Mouse (Mus musculus) limb, embryonic 12.5 days (tissue): ENCODE data around the gene Pgpep1. TPM values are rescaled to one million over a fixed set of nuclear protein-coding genes. Genes with fewer than 3 reads are reported as not detected.
A peak's percentile ranks its signal among the peaks of the same experiment; 100 is the strongest.

Experiments used
- ATAC-seq: fragments of 200-750 bp; cut with Nextera tagmentation; 2 replicates; pipeline ENCODE4 v1.8.0; 2017; ENCODE audit warnings: low read depth, moderate TSS enrichment; ENCODE audit not compliant: insufficient number of reproducible peaks, insufficient read depth, low FRiP score, low TSS enrichment
- H3K27ac ChIP-seq: fragments of 300-500 bp; sonication (generic); 2 replicates; pipeline ENCODE4 v1.5.1; 2016; ENCODE audit warnings: mild to moderate bottlenecking, moderate library complexity
- H3K27me3 ChIP-seq: fragments of 300-500 bp; sonication (generic); 2 replicates; pipeline ENCODE4 v1.6.1; 2016; ENCODE audit warnings: mild to moderate bottlenecking, moderate library complexity
- H3K36me3 ChIP-seq: fragments of 300-500 bp; sonication (generic); 2 replicates; pipeline ENCODE4 v1.6.1; 2016; ENCODE audit warnings: mild to moderate bottlenecking, moderate library complexity
- H3K4me1 ChIP-seq: fragments of 300-500 bp; sonication (generic); replicated peaks from 2 replicates; pipeline ENCODE4 v1.6.1; 2016
- H3K4me2 ChIP-seq: fragments of 300-500 bp; sonication (generic); 2 replicates; pipeline ENCODE4 v1.6.1; 2016; ENCODE audit warnings: mild to moderate bottlenecking, moderate library complexity
- H3K4me3 ChIP-seq: fragments of 300-500 bp; sonication (generic); replicated peaks from 2 replicates; pipeline ENCODE4 v1.5.1; 2016; ENCODE audit warnings: mild to moderate bottlenecking
- H3K9ac ChIP-seq: fragments of 300-500 bp; sonication (generic); replicated peaks from 2 replicates; pipeline ENCODE4 v1.6.1; 2016; ENCODE audit warnings: mild to moderate bottlenecking, moderate library complexity
- H3K9me3 ChIP-seq: fragments of 300-500 bp; sonication (generic); 2 replicates; pipeline ENCODE4 v1.6.1; 2016; ENCODE audit warnings: mild to moderate bottlenecking, moderate library complexity
- WGBS: fragments of 180-500 bp; shearing (Covaris S2); methylation state at CpG from one replicate; pipeline ENCODE4 v1.1.7; 2016; 5-methylcytosine and 5-hydroxymethylcytosine counted together
- polyA plus RNA-seq: library from polyadenylated mRNA; unstranded; fragments of >200 nt; fragmentation: Nextera tagmentation; extraction: Ambion mirVana; gene quantifications from 2 replicates; pipeline ENCODE4 v1.2.1, GENCODE M21; 2016

The Pgpep1 gene
- polyA plus RNA-seq, 1 experiment from 2014 or later = 53.9 TPM

GRCm38 (mm10) chr8:70596775-70597416 is 63.3 kb downstream of the Pgpep1 start:
- Histone ChIP-seq H3K9me3 (no peaks in the 10 kb centered on the region), H3K27me3 (no peaks in the 10 kb centered on the region; the same call in 1 of the 2 replicates), H3K27ac (peak overlapping the region; percentile 50; the same call in 1 of the 2 replicates), H3K4me2 (peak overlapping the region; percentile 88), H3K9ac (no peak overlapping the region), H3K4me3 (peak overlapping the region; percentile 50; the same call in 1 of the 2 replicates), H3K4me1 (peaks cover 86% of the 10 kb centered on the region), H3K36me3 (peaks cover 45% of the 10 kb centered on the region)
- WGBS = 86% methylated on average over 17 of the region's 17 CpGs
- ATAC-seq = no peak

Other genes starting within 250 kb of the Pgpep1 start
- 18.4 and 24.8 TPM in 2 replicates for gene Crtc1, start 220.8 kb downstream of the Pgpep1 start, polyA plus RNA-seq
- 26.8 and 27.3 TPM in 2 replicates for gene Klhl26, start 183.4 kb downstream of the Pgpep1 start, polyA plus RNA-seq
- gene Tmem59l, start 173.0 kb downstream of the Pgpep1 start, polyA plus RNA-seq = 17.5 and 22.1 TPM in 2 replicates
- gene Crlf1, start 167.2 kb downstream of the Pgpep1 start, polyA plus RNA-seq = 82.4 and 105 TPM in 2 replicates
- gene Rex1bd, start 153.6 kb downstream of the Pgpep1 start, polyA plus RNA-seq = 142 and 151 TPM in 2 replicates
- gene Uba52, start 149.6 kb downstream of the Pgpep1 start, polyA plus RNA-seq = 882 and 891 TPM in 2 replicates
- gene Fkbp8, start 132.7 kb downstream of the Pgpep1 start, polyA plus RNA-seq = 280 and 286 TPM in 2 replicates
- 50.3 and 50.7 TPM in 2 replicates for gene Kxd1, start 132.4 kb downstream of the Pgpep1 start, polyA plus RNA-seq
- 18.7 and 21.2 TPM in 2 replicates for gene Ell, start 120.9 kb downstream of the Pgpep1 start, polyA plus RNA-seq
- gene Isyna1, start 66.0 kb downstream of the Pgpep1 start, polyA plus RNA-seq = 177 and 180 TPM in 2 replicates
- gene Ssbp4, start 51.5 kb downstream of the Pgpep1 start, polyA plus RNA-seq = 137 and 151 TPM in 2 replicates
- gene Lrrc25, start 44.2 kb downstream of the Pgpep1 start, polyA plus RNA-seq = 0.76 and 1.2 TPM in 2 replicates
- gene Gdf15, start 27.9 kb downstream of the Pgpep1 start, polyA plus RNA-seq = 0.15 TPM in 1 of 2 replicates, not detected in the other
- 335 and 339 TPM in 2 replicates for gene Lsm4, start 12.9 kb upstream of the Pgpep1 start, polyA plus RNA-seq
- gene Jund, start 38.6 kb upstream of the Pgpep1 start, polyA plus RNA-seq = 117 and 121 TPM in 2 replicates
- gene Iqcn, start 43.1 kb upstream of the Pgpep1 start, polyA plus RNA-seq = not detected in 2 replicates
- not detected in 2 replicates for gene Gm3336, start 58.2 kb upstream of the Pgpep1 start, polyA plus RNA-seq
- gene Pde4c, start 63.3 kb upstream of the Pgpep1 start, polyA plus RNA-seq = 0.24 and 0.33 TPM in 2 replicates
- 13.7 and 13.8 TPM in 2 replicates for gene Rab3a, start 94.3 kb upstream of the Pgpep1 start, polyA plus RNA-seq
- 25.8 and 29.0 TPM in 2 replicates for gene Mpv17l2, start 100.6 kb upstream of the Pgpep1 start, polyA plus RNA-seq
- 80.2 and 80.6 TPM in 2 replicates for gene Pik3r2, start 116.3 kb upstream of the Pgpep1 start, polyA plus RNA-seq
- gene Mast3, start 144.7 kb upstream of the Pgpep1 start, polyA plus RNA-seq = 13.2 and 14.5 TPM in 2 replicates
- not detected in 2 replicates for gene Il12rb1, start 148.1 kb upstream of the Pgpep1 start, polyA plus RNA-seq
- 5.3 and 6.4 TPM in 2 replicates for gene Arrdc2, start 179.3 kb upstream of the Pgpep1 start, polyA plus RNA-seq
- 4.3 and 6.0 TPM in 2 replicates for gene Kcnn1, start 202.9 kb upstream of the Pgpep1 start, polyA plus RNA-seq
- 119 and 127 TPM in 2 replicates for gene Ccdc124, start 213.5 kb upstream of the Pgpep1 start, polyA plus RNA-seq
- gene Slc5a5, start 232.4 kb upstream of the Pgpep1 start, polyA plus RNA-seq = 0.15 and 0.29 TPM in 2 replicates
- 3,693 and 3,808 TPM in 2 replicates for gene Rpl18a, start 237.0 kb upstream of the Pgpep1 start, polyA plus RNA-seq
- gene Map1s, start 245.5 kb upstream of the Pgpep1 start, polyA plus RNA-seq = 54.0 and 57.7 TPM in 2 replicates